Mouse (Mus musculus): ENCODE data around the gene Fgd2. TPM values are rescaled to one million over a fixed set of nuclear protein-coding genes. Genes with fewer than 3 reads are reported as not detected.
A peak's percentile ranks its signal among the peaks of the same experiment; 100 is the strongest.

Gene Fgd2
- total RNA-seq, 2 experiments from 2014 or later = 3.5 to 4.5 TPM

- intact Hi-C loops (cut with DNase I) = no loop called here
- peak; percentile 43 to 54 for DNase-seq
These were observed 34.7 kb downstream of the Fgd2 start for GRCm38 (mm10) chr17:29395381-29395780.

- intact Hi-C loops (cut with DNase I) = no loop called here
- no peak for DNase-seq
These were observed 35.5 kb downstream of the Fgd2 start for GRCm38 (mm10) chr17:29396056-29396799.

DNA sequence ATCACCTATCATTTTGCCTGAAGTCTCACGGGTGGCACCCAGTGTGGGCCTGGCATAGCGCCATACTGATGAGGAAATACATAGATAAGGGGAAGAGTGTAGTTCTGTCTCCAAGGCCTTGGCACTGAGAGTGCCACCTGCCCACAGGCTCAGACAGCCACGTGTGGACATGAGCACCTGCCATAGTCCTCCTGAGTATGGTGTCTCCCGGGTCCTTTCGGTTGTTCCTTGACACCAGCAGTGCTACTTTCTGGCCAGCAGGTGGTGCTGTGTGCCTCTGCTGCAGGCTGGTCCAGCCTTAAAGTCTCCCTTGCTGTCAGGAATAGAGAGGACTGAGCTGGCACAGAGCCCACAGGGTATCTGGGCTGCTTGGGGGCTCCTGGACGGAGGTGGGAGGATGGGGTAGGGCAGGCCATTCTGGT is 36.1 kb downstream of the Fgd2 start:
- peak; percentile 86 to 88 for DNase-seq
- intact Hi-C loops (cut with DNase I) = loop anchor here (1.0 kb wide), 2 partner anchors 95 to 117 kb away; no protein-coding TSS in a partner anchor

GRCm38 (mm10) chr17:29397480-29398433 is 37.0 kb downstream of the Fgd2 start:
- peak; percentile 86 to 88 for DNase-seq
- intact Hi-C loops (cut with DNase I) = loop anchor here (1.0 kb wide), 2 partner anchors 95 to 117 kb away; no protein-coding TSS in a partner anchor

GRCm38 (mm10) chr17:29398434-29399026 is 37.8 kb downstream of the Fgd2 start:
- intact Hi-C loops (cut with DNase I) = no loop called here
- DNase-seq = no peak

GRCm38 (mm10) chr17:29399241-29399910 is 38.7 kb downstream of the Fgd2 start:
- no peak for DNase-seq
- intact Hi-C loops (cut with DNase I) = no loop called here

- no peak for DNase-seq
- intact Hi-C loops (cut with DNase I) = no loop called here
These were observed 39.3 kb downstream of the Fgd2 start for GRCm38 (mm10) chr17:29400044-29400443.

- no peak for DNase-seq
- intact Hi-C loops (cut with DNase I) = no loop called here
These were observed 41.1 kb downstream of the Fgd2 start for GRCm38 (mm10) chr17:29401741-29402268.

DNA sequence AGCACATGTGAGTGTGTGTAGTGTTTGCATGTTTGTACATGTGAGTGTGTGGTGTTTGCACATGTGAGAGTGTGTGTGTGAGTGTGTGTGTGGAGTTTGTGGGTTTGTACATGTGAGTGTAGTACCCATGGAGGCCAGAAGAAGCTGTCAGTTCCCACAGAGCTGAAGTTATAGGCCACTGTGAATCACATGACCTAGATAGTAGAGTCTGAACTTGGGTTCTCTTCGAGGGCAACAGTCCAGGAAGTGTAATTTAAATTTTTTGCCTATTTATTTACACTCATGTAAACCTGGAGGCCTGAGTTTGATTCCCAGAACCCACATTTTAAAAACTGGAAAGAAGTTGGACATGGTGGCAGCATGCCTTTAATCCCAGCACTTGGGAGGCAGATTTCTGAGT is 42.5 kb downstream of the Fgd2 start:
- intact Hi-C loops (cut with DNase I) = no loop called here
- DNase-seq = no peak

DNA sequence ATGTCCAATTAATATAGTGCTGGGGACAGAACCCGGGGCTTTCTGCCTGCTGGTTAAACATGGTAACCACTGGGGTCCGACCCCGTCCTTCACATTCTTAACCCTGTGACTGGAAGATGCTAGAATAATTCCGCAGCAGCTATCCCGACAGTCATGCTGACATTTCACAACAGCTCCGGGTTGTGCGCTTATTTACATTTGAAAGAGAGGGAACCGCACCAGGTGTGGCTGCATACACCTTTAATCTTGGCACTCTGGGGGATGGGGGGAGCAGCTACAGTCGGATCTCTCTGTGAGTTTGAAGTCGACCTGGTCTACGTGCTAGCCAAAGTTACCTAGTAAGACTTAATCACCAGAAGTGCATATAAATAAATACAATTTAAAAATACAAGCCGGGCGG is 44.8 kb downstream of the Fgd2 start:
- intact Hi-C loops (cut with DNase I) = no loop called here
- DNase-seq = no peak

GRCm38 (mm10) chr17:29406077-29406476 is 45.4 kb downstream of the Fgd2 start:
- DNase-seq = no peak
- intact Hi-C loops (cut with DNase I) = no loop called here

GRCm38 (mm10) chr17:29407405-29407804 is 46.7 kb downstream of the Fgd2 start:
- no peak for DNase-seq
- intact Hi-C loops (cut with DNase I) = no loop called here

DNA sequence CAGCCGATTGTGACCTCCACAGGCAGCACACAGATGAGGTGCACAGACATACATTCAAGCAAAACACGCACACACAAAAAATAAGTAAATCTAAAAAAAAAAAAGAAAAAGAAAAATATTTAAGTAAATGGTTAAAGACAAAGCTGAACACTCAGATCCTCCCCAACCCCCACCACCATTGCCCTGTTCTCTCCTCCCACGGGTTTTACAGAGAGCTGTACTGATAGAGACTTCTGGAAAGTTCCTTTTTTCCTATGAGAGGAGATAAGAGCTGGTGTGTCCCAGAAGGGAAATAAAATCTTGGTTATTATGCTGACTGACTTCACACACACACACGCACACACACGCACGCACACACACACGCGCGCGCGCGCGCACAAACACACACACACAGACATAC is 47.6 kb downstream of the Fgd2 start:
- no peak for DNase-seq
- intact Hi-C loops (cut with DNase I) = no loop called here

DNA sequence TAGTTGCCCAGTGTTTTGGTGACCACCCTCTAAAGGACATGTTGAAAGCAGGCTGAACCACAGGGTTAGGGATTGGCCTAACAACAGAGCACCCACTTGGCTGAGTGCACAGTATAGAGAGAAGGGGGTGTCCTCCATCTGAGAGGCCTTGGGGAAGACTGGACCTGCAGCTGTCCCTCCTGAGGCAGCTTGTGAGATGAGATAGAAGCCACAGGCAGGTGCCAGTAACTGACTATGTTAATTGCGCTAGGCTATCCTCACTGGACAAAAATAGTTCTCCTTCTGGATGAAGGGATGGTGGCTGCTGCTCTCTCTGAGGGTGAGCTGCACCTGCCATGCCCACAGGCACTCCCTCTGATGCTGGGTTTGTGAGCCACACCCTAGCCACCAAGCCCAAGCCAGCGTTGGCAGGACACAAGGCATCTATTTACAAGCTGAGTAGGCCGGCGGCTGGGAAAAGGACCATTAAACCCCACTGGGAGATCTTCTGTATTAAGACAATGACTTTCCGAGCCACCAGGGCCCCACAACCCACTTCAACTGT is 49.2 kb downstream of the Fgd2 start:
- DNase-seq = no peak
- intact Hi-C loops (cut with DNase I) = no loop called here

- no peak for DNase-seq
- intact Hi-C loops (cut with DNase I) = no loop called here
These were observed 51.2 kb downstream of the Fgd2 start for GRCm38 (mm10) chr17:29411821-29412425.

GRCm38 (mm10) chr17:29414566-29414965 is 53.9 kb downstream of the Fgd2 start:
- no peak for DNase-seq
- intact Hi-C loops (cut with DNase I) = no loop called here

GRCm38 (mm10) chr17:29415761-29416662 is 55.3 kb downstream of the Fgd2 start:
- peak; percentile 52 to 57 for DNase-seq
- intact Hi-C loops (cut with DNase I) = no loop called here

DNA sequence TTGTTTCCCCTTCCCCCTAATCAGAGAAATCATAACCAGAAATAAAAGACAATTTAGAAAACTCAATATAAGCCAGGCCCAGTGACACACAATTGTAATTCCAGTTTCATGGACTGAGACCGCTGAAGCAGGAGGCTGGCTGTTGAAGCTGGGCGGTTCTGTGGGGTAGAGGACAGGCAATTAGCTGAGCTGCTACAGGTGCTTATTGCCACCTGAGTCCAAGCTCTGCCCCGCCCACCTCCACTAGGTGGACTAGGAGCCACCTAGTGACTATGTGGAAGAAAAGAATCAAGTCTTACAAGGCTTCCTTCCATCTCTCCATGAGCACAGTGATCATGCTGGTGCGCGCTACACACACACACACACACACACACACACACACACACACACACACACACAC is 56.0 kb downstream of the Fgd2 start:
- no peak for DNase-seq
- intact Hi-C loops (cut with DNase I) = no loop called here

Measured in heart, postnatal 36 days (tissue).